Mouse (Mus musculus): ENCODE measurements around the gene Zfp738. TPM values are rescaled to one million over a fixed set of nuclear protein-coding genes. Genes with fewer than 3 reads are reported as not detected.
"Not testable (repeated sequence)": the region's sequence is repeated elsewhere in the genome, so short reads cannot be mapped to it uniquely, and the experiment has no call there.

The Zfp738 gene
- 7.3 and 7.5 TPM in 2 replicates for polyA plus RNA-seq (2015; fragmentation: Nextera tagmentation; extraction: Ambion mirVana)

- H3K4me3 ChIP-seq (replicated peaks; ENCODE audit: low read depth, low read length) = no peak within 1 kb of the TSS
Measured at GRCm38 (mm10) chr13:67686971-67687370, at the start of gene Zfp738. Gene Zfp738, minus strand, starts transcription at chr13:67687071.

GRCm38 (mm10) chr13:67734391-67734790 is 47.5 kb upstream of the Zfp738 start:
- not testable (repeated sequence) for ATAC-seq (replicated peaks; ENCODE audit: low FRiP score, low read depth); H3K9me3 ChIP-seq (replicated peaks; ENCODE audit: low read length); H3K4me2 ChIP-seq (ENCODE audit: low read length); H3K36me3 ChIP-seq (ENCODE audit: insufficient read depth, low read length); H3K4me3 ChIP-seq (replicated peaks; ENCODE audit: low read depth, low read length); H3K9ac ChIP-seq (ENCODE audit: low read depth, low read length); H3K4me1 ChIP-seq (replicated peaks; ENCODE audit: insufficient read depth, low read length); DNase-seq (ENCODE audit: low spot score); H3K27me3 ChIP-seq (ENCODE audit: insufficient read depth, low read length); H3K27ac ChIP-seq
- WGBS = 91% methylated on average over 9 of the region's 9 CpGs

More at GRCm38 (mm10) chr13:67686971-67687370, at the start of gene Zfp738:
- H3K4me1 ChIP-seq (replicated peaks; ENCODE audit: insufficient read depth, low read length) = no peaks in the 10 kb centered on the region
- H3K27me3 ChIP-seq (ENCODE audit: insufficient read depth, low read length) = no peaks in the 10 kb centered on the region
- H3K4me2 ChIP-seq (ENCODE audit: low read length) = no peak within 1 kb of the TSS
- no peak within 1 kb of the TSS for H3K9ac ChIP-seq (ENCODE audit: low read depth, low read length)
- TF ChIP-seq CTCF (IDR thresholded peaks at IDR 0.05; ENCODE audit: low read depth) = no peak
- ATAC-seq (replicated peaks; ENCODE audit: low FRiP score, low read depth) = no peak
- DNase-seq (ENCODE audit: low spot score) = no peak
- 78% methylated on average over 4 of the region's 4 CpGs for WGBS
- H3K36me3 ChIP-seq (ENCODE audit: insufficient read depth, low read length) = no peaks in the 10 kb centered on the region
- H3K9me3 ChIP-seq (replicated peaks; ENCODE audit: low read length) = no peaks in the 10 kb centered on the region
- H3K27ac ChIP-seq = no peak within 1 kb of the TSS

- H3K27me3 ChIP-seq (ENCODE audit: insufficient read depth, low read length); H3K27ac ChIP-seq; H3K36me3 ChIP-seq (ENCODE audit: insufficient read depth, low read length); H3K9me3 ChIP-seq (replicated peaks; ENCODE audit: low read length); H3K4me1 ChIP-seq (replicated peaks; ENCODE audit: insufficient read depth, low read length): not testable (repeated sequence)
- TF ChIP-seq CTCF (IDR thresholded peaks at IDR 0.05; ENCODE audit: low read depth) = peak; percentile 75
- DNase-seq (ENCODE audit: low spot score) (peak; percentile 69), ATAC-seq (replicated peaks; ENCODE audit: low FRiP score, low read depth) (peak; percentile 81)
- H3K4me2 ChIP-seq (ENCODE audit: low read length) = peak overlapping the region; percentile 73
- H3K4me3 ChIP-seq (replicated peaks; ENCODE audit: low read depth, low read length) = peak overlapping the region; percentile 61
- H3K9ac ChIP-seq (ENCODE audit: low read depth, low read length) = peak overlapping the region; percentile 68; the same call in 1 of the 2 replicates
- WGBS = 30% methylated on average over 4 of the region's 4 CpGs
Measured at GRCm38 (mm10) chr13:67729441-67729840, 42.6 kb upstream of the Zfp738 start.

GRCm38 (mm10) chr13:67728641-67729318 is 41.9 kb upstream of the Zfp738 start, which contains the start of gene Zfp65:
Gene Zfp65, minus strand, starts transcription at chr13:67729173.
- Histone ChIP-seq H3K27ac (peak within 1 kb of the TSS; percentile 58), H3K27me3 (ENCODE audit: insufficient read depth, low read length) (no peaks in the 10 kb centered on the region), H3K36me3 (ENCODE audit: insufficient read depth, low read length) (no peaks in the 10 kb centered on the region), H3K4me3 (replicated peaks; ENCODE audit: low read depth, low read length) (peak within 1 kb of the TSS; percentile 61), H3K4me1 (replicated peaks; ENCODE audit: insufficient read depth, low read length) (no peaks in the 10 kb centered on the region), H3K9me3 (replicated peaks; ENCODE audit: low read length) (no peaks in the 10 kb centered on the region), H3K4me2 (ENCODE audit: low read length) (peak within 1 kb of the TSS; percentile 73), H3K9ac (ENCODE audit: low read depth, low read length) (peak within 1 kb of the TSS; percentile 68)
- DNase-seq (ENCODE audit: low spot score) (peak; percentile 86), ATAC-seq (replicated peaks; ENCODE audit: low FRiP score, low read depth) (peak; percentile 86)
- WGBS = 2% methylated on average over 18 of the region's 21 CpGs
- no peak for TF ChIP-seq CTCF (IDR thresholded peaks at IDR 0.05; ENCODE audit: low read depth)

GRCm38 (mm10) chr13:67728106-67728505 is 41.2 kb upstream of the Zfp738 start:
- WGBS = 78% methylated on average over 1 of the region's 1 CpGs
- Histone ChIP-seq H3K27me3 (ENCODE audit: insufficient read depth, low read length) (no peaks in the 10 kb centered on the region), H3K9me3 (replicated peaks; ENCODE audit: low read length) (no peaks in the 10 kb centered on the region), H3K27ac (0 out of 2 replicates have a peak overlapping the region, but pooled peaks have one; percentile 58), H3K36me3 (ENCODE audit: insufficient read depth, low read length) (no peaks in the 10 kb centered on the region), H3K4me3 (replicated peaks; ENCODE audit: low read depth, low read length) (peak overlapping the region; percentile 61), H3K9ac (ENCODE audit: low read depth, low read length) (peak overlapping the region; percentile 68; the same call in 1 of the 2 replicates), H3K4me2 (ENCODE audit: low read length) (peak overlapping the region; percentile 73), H3K4me1 (replicated peaks; ENCODE audit: insufficient read depth, low read length) (no peaks in the 10 kb centered on the region)
- ATAC-seq (replicated peaks; ENCODE audit: low FRiP score, low read depth) (no peak), DNase-seq (ENCODE audit: low spot score) (peak; percentile 1)
- TF ChIP-seq CTCF (IDR thresholded peaks at IDR 0.05; ENCODE audit: low read depth) = no peak

- DNase-seq (ENCODE audit: low spot score); H3K9ac ChIP-seq (ENCODE audit: low read depth, low read length); ATAC-seq (replicated peaks; ENCODE audit: low FRiP score, low read depth); H3K4me3 ChIP-seq (replicated peaks; ENCODE audit: low read depth, low read length); H3K27ac ChIP-seq; H3K9me3 ChIP-seq (replicated peaks; ENCODE audit: low read length); H3K27me3 ChIP-seq (ENCODE audit: insufficient read depth, low read length); H3K4me2 ChIP-seq (ENCODE audit: low read length); H3K4me1 ChIP-seq (replicated peaks; ENCODE audit: insufficient read depth, low read length); H3K36me3 ChIP-seq (ENCODE audit: insufficient read depth, low read length): not testable (repeated sequence)
- WGBS = 72% methylated on average over 2 of the region's 2 CpGs
Measured at GRCm38 (mm10) chr13:67725331-67725730, 38.5 kb upstream of the Zfp738 start.

All from kidney, postnatal 0 days (tissue).